Mouse (Mus musculus): ENCODE results near the gene Myo5c.

- TF ChIP-seq CTCF (IDR thresholded peaks at IDR 0.05; ENCODE audit: control insufficient read depth, insufficient read depth, low read length) (no peak), POLR2A (IDR thresholded peaks at IDR 0.05; ENCODE audit: borderline replicate concordance, control insufficient read depth, low read depth, low read length) (no peak)
Observed at GRCm38 (mm10) chr9:75271539-75271938, 39.7 kb downstream of the Myo5c start.
